Mouse (Mus musculus) G1E (cell line): ENCODE data around the gene Alkal2.

Experiments
- CTCF ChIP-seq: IDR thresholded peaks from 2 replicates; pipeline ENCODE4 v1.5.1; 2012; ENCODE audit warnings: low read depth, low read length, inconsistent platforms, mixed read lengths
- GATA1 ChIP-seq: IDR thresholded peaks from 2 replicates; pipeline ENCODE4 v1.6.1; 2012; ENCODE audit warnings: borderline replicate concordance, low read length, inconsistent platforms, mixed read lengths
- GATA2 ChIP-seq: IDR thresholded peaks from 2 replicates; pipeline ENCODE4 v1.6.1; 2012; ENCODE audit warnings: low read depth, low read length, inconsistent platforms, borderline replicate concordance
- POLR2AphosphoS5 ChIP-seq: IDR thresholded peaks from 2 replicates; pipeline ENCODE4 v1.6.1; 2012; ENCODE audit warnings: low read depth, low read length, inconsistent platforms; ENCODE audit not compliant: insufficient replicate concordance
- TAL1 ChIP-seq: conservative IDR thresholded peaks from 2 replicates; pipeline ENCODE4 v1.6.1; 2012; ENCODE audit warnings: low read depth, low read length, inconsistent platforms, mixed read lengths

- TF ChIP-seq CTCF (no peak), TAL1 (no peak), GATA1 (no peak), GATA2 (no peak), POLR2AphosphoS5 (no peak)
Measured at GRCm38 (mm10) chr12:30928182-30928581, 44.1 kb downstream of the Alkal2 start.
